Mouse (Mus musculus): ENCODE measurements at regions not wholly inside any gene's neighbourhood (a gene's known extent, or its start where the extent isn't known, plus 50 kb on each side); places are given as distances from the start of the nearest gene placed in this dataset.

DNA sequence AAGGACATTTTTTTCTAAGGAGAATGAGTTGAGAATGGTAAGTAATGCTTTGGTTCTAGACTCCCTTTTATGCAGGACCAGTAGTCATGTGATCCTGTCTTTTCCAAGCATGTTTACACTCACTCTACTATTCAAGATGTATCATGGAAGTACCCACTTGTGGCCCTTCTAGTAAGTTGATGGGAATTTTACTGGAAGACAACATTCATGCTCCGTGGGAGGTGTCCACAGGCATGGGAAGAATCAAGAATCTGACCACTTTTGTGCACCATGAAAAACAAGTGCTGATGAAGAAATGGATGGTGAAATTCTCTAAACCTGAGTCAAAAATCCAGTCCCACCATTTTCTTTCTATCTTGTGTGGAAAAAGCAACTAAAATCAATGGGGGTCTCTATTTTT is 399.1 kb upstream of the Pappa start:
- no peak for TF ChIP-seq CTCF (IDR thresholded peaks at IDR 0.05; ENCODE audit: low read depth)
- no peak for TF ChIP-seq EP300 (IDR thresholded peaks at IDR 0.05; ENCODE audit: low read depth)
